Mouse (Mus musculus) stomach, postnatal 0 days (tissue): Measurements from ENCODE around the gene Top2a. TPM values are rescaled to one million over a fixed set of nuclear protein-coding genes. Genes with fewer than 3 reads are reported as not detected.

Experiments
- ATAC-seq: fragments of 200-750 bp; cut with Nextera tagmentation; 2 replicates; pipeline ENCODE4 v1.8.0; 2017; ENCODE audit not compliant: low FRiP score, low TSS enrichment
- DNase-seq: peaks from one replicate; pipeline ENCODE4 v3.0.0-alpha.2; 2016; ENCODE audit warnings: low spot score
- H3K27ac ChIP-seq: fragments of 300-500 bp; sonication (generic); replicated peaks from 2 replicates; pipeline ENCODE4 v1.5.1; 2014; ENCODE audit warnings: mild to moderate bottlenecking, control low read depth
- H3K27me3 ChIP-seq: fragments of 300-500 bp; sonication (generic); 2 replicates; pipeline ENCODE4 v1.6.1; 2014; ENCODE audit warnings: low read length; ENCODE audit not compliant: control insufficient read depth, insufficient read depth
- H3K36me3 ChIP-seq: fragments of 300-500 bp; sonication (generic); 2 replicates; pipeline ENCODE4 v1.6.1; 2014; ENCODE audit warnings: low read length, mixed read lengths; ENCODE audit not compliant: control insufficient read depth, insufficient read depth
- H3K4me1 ChIP-seq: fragments of 300-500 bp; sonication (generic); replicated peaks from 2 replicates; pipeline ENCODE4 v1.6.1; 2014; ENCODE audit warnings: antibody characterized with exemption; ENCODE audit not compliant: control insufficient read depth, insufficient read depth
- H3K4me2 ChIP-seq: fragments of 300-500 bp; sonication (generic); replicated peaks from 2 replicates; pipeline ENCODE4 v1.6.1; 2014; ENCODE audit warnings: low read depth, mild to moderate bottlenecking, control low read depth, moderate library complexity
- H3K4me3 ChIP-seq: fragments of 300-500 bp; sonication (generic); 2 replicates; pipeline ENCODE4 v1.5.1; 2014; ENCODE audit warnings: low read depth, low read length, control low read depth
- H3K9ac ChIP-seq: fragments of 300-500 bp; sonication (generic); 2 replicates; pipeline ENCODE4 v1.6.1; 2014; ENCODE audit warnings: mild to moderate bottlenecking, low read length, control low read depth, mixed read lengths
- H3K9me3 ChIP-seq: fragments of 300-500 bp; sonication (generic); 2 replicates; pipeline ENCODE4 v1.6.1; 2016; ENCODE audit warnings: low read length; ENCODE audit not compliant: control insufficient read depth
- CTCF ChIP-seq: IDR thresholded peaks from 2 replicates; pipeline ENCODE4 v1.5.1; 2016; ENCODE audit warnings: antibody characterized with exemption, low read depth, mild to moderate bottlenecking, moderate library complexity
- EP300 ChIP-seq: optimal IDR thresholded peaks from 2 replicates; pipeline ENCODE3; 2016; ENCODE audit warnings: antibody characterized with exemption
- whole genome bisulfite sequencing: fragments of 180-500 bp; shearing (Covaris S2); extraction: QIAGEN DNeasy Blood & Tissue Kit; methylation state at CpG from one replicate; pipeline ENCODE4 v1.1.7; 2014; 5-methylcytosine and 5-hydroxymethylcytosine counted together
- polyA plus RNA-seq: library from polyadenylated mRNA; unstranded; fragments of >200 nt; fragmentation: Nextera tagmentation; extraction: Ambion mirVana; gene quantifications from 2 replicates; pipeline ENCODE4 v1.2.1, GENCODE M21; 2015

Top2a gene
- polyA plus RNA-seq, 1 experiment from 2014 or later = 44.5 TPM

GRCm38 (mm10) chr11:99065353-99065752 lies 41.4 kb upstream of the Top2a start:
- peak; percentile 30; the same call in 1 of the 2 replicates for ATAC-seq
- 0 out of 2 replicates have a peak overlapping the region, but pooled peaks have one; percentile 24 for H3K27ac ChIP-seq
- H3K9me3 ChIP-seq = no peaks in the 10 kb centered on the region
- no peaks in the 10 kb centered on the region for H3K4me1 ChIP-seq
- no peak overlapping the region for H3K4me2 ChIP-seq
- peak; percentile 43; the same call in 1 of the 2 replicates for TF ChIP-seq CTCF
- no peak for TF ChIP-seq EP300
- no peaks in the 10 kb centered on the region for H3K36me3 ChIP-seq
- no peak overlapping the region for H3K9ac ChIP-seq
- H3K4me3 ChIP-seq = no peak overlapping the region
- DNase-seq = no peak
- 75% methylated on average over 3 of the region's 3 CpGs for WGBS
- H3K27me3 ChIP-seq = no peaks in the 10 kb centered on the region

- Histone ChIP-seq H3K4me3 (no peak overlapping the region), H3K27ac (no peak overlapping the region), H3K4me2 (no peak overlapping the region), H3K36me3 (no peaks in the 10 kb centered on the region), H3K4me1 (no peaks in the 10 kb centered on the region), H3K9me3 (no peaks in the 10 kb centered on the region), H3K27me3 (no peaks in the 10 kb centered on the region), H3K9ac (no peak overlapping the region)
- ATAC-seq (no peak), DNase-seq (no peak)
- WGBS = 57% methylated on average over 8 of the region's 8 CpGs
- TF ChIP-seq EP300 (no peak), CTCF (no peak)
These were observed 39.6 kb upstream of the Top2a start for GRCm38 (mm10) chr11:99063406-99064131.

DNA sequence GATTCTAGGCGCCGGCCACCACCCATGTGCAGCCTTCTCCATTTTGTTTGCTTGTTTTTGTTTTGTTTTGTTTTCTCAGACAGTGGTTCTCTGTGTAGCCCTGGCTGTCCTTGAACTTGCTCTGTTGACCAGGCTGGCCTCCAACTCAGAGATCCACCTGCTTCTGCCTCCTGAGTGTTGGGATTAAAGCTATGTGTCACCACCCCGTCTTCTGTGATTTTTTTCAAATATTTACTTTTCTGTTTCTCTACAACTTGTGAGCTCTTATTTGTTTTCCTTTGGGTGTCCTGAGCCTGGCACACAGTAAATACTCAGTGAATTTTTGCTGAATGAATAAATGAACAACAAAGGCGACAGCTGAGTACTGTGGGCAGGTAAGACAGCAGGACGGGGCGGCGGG lies 38.7 kb upstream of the Top2a start:
- no peaks in the 10 kb centered on the region for H3K4me1 ChIP-seq
- no peak for TF ChIP-seq EP300
- no peak for TF ChIP-seq CTCF
- H3K9ac ChIP-seq = no peak overlapping the region
- ATAC-seq = no peak
- H3K4me3 ChIP-seq = no peak overlapping the region
- H3K36me3 ChIP-seq = no peaks in the 10 kb centered on the region
- H3K27ac ChIP-seq = no peak overlapping the region
- H3K27me3 ChIP-seq = no peaks in the 10 kb centered on the region
- no peaks in the 10 kb centered on the region for H3K9me3 ChIP-seq
- H3K4me2 ChIP-seq = no peak overlapping the region
- no peak for DNase-seq
- 76% methylated on average over 7 of the region's 7 CpGs for WGBS

DNA sequence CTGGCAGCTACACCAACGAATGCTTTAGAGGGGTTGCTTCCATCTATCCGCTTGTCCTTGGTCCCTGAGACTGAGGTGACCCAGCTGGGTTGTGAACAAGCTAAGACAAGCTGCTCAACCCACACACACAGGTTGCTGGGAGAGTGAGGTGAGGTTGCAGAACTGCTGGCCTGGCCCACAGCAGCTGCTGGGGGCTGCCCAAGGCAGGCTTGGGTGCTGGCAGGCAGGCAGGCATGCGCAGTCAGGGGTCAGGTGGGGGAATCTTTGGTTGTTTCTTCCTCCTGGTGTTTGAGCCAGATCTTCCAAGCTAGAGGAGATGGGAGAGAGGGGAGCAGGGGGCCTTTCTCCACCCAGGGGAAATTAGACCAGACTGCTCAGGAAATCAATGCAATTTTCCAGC lies 36.4 kb upstream of the Top2a start:
- no peak overlapping the region for H3K4me3 ChIP-seq
- no peaks in the 10 kb centered on the region for H3K4me1 ChIP-seq
- H3K27me3 ChIP-seq = no peaks in the 10 kb centered on the region
- 60% methylated on average over 3 of the region's 3 CpGs for WGBS
- TF ChIP-seq CTCF (no peak), EP300 (no peak)
- H3K27ac ChIP-seq = peak overlapping the region; percentile 53
- 0 out of 2 replicates have a peak overlapping the region, but pooled peaks have one; percentile 18 for H3K9ac ChIP-seq
- DNase-seq (no peak), ATAC-seq (no peak)
- H3K36me3 ChIP-seq = no peaks in the 10 kb centered on the region
- no peaks in the 10 kb centered on the region for H3K9me3 ChIP-seq
- no peak overlapping the region for H3K4me2 ChIP-seq

GRCm38 (mm10) chr11:99055571-99056452 lies 31.8 kb upstream of the Top2a start:
- Histone ChIP-seq H3K4me3 (no peak overlapping the region), H3K4me2 (no peak overlapping the region), H3K36me3 (peaks cover 5% of the 10 kb centered on the region; the same call in 1 of the 2 replicates), H3K9me3 (no peaks in the 10 kb centered on the region), H3K27me3 (no peaks in the 10 kb centered on the region), H3K4me1 (no peaks in the 10 kb centered on the region), H3K9ac (no peak overlapping the region), H3K27ac (peak overlapping the region; percentile 56)
- DNase-seq (no peak), ATAC-seq (peak; percentile 65; the same call in 1 of the 2 replicates)
- WGBS = 23% methylated on average over 8 of the region's 8 CpGs
- TF ChIP-seq CTCF = no peak
- no peak for TF ChIP-seq EP300
